Mouse (Mus musculus) CD4-positive, CD25-positive, alpha-beta regulatory T cell, adult 4 months (primary cell): Measurements from ENCODE around the gene Gpc6. TPM values are rescaled to one million over a fixed set of nuclear protein-coding genes. Genes with fewer than 3 reads are reported as not detected.

Source experiments
- ATAC-seq: one replicate; pipeline ENCODE4 v1.8.0; 2017
- polyA plus RNA-seq, 2 experiments: library from polyadenylated mRNA; unstranded; fragments of 100-300 nt; shearing (Covaris generic); gene quantifications; one replicate each; pipeline ENCODE4 v1.2.1; 2017

Gene Gpc6
- polyA plus RNA-seq, 2 experiments from 2014 or later, result 0.15 TPM; not detected in 1

DNA sequence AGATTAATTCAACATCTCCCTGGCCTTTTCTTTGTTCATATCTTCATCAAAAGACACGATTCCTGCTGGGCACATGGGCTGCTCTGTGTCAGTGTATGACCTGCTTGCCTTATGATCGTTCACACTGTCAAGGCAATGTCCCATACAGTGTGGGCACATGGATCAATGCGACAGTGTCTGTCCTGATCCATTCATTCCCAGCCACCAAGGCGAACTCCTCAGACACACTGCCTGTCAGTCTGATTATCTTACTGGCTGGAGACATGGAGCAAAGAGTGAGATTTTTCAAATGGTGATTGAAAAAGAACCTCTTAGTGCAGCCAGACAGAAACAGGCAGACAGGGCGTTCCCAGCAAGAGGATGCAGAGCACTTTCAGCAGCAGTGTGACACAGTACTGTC lies 143.1 kb downstream of the Gpc6 start:
- ATAC-seq, result no peak

GRCm38 (mm10) chr14:117070470-117071085 lies 145.5 kb downstream of the Gpc6 start:
- ATAC-seq, result no peak

GRCm38 (mm10) chr14:117093586-117093985 lies 168.5 kb downstream of the Gpc6 start:
- no peak for ATAC-seq

- no peak for ATAC-seq
Observed at GRCm38 (mm10) chr14:117106900-117107299, 181.8 kb downstream of the Gpc6 start.

GRCm38 (mm10) chr14:117113153-117113552 lies 188.0 kb downstream of the Gpc6 start:
- ATAC-seq, result no peak

GRCm38 (mm10) chr14:117122036-117122435 lies 196.9 kb downstream of the Gpc6 start:
- no peak for ATAC-seq

DNA sequence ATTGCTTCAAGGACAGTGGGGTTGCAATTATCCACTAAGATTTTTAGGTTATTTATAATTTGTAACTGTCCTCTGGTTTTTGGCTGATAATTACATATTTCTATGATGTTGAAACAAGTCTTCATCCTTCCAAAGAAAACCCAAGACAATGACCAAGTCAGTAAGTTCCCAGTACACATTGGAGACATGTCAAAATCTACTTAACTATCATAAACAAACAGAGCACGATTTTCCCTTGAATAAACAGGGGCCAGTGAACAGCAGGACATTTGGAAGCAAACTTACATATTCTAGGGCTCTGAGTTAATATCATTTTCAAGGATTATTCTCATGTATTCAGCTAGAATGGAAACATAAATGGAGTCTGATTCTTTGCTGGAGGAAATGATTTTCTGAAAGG lies 205.2 kb downstream of the Gpc6 start:
- ATAC-seq, result no peak

DNA sequence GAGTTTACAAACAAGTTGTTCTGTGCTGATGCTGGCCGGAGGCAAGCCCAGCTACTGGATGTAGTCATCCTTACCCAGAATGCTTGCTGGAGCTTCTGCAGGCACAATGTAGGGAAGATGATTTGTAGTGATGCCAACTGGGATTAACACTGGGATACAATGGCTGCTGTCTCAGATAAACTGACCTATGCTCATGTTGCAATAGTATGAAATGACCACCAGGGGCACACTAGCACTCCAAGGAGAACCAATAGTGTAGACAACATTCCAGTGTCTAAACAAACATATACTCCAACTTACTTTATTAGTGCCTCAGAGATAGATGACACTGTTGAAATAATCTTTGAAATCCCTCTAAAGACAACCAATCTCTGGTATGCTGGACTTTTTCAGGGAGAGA lies 206.2 kb downstream of the Gpc6 start:
- ATAC-seq, result no peak

GRCm38 (mm10) chr14:117141077-117141848 lies 216.1 kb downstream of the Gpc6 start:
- ATAC-seq, result no peak

GRCm38 (mm10) chr14:117146089-117146488 lies 221.0 kb downstream of the Gpc6 start:
- ATAC-seq, result no peak

DNA sequence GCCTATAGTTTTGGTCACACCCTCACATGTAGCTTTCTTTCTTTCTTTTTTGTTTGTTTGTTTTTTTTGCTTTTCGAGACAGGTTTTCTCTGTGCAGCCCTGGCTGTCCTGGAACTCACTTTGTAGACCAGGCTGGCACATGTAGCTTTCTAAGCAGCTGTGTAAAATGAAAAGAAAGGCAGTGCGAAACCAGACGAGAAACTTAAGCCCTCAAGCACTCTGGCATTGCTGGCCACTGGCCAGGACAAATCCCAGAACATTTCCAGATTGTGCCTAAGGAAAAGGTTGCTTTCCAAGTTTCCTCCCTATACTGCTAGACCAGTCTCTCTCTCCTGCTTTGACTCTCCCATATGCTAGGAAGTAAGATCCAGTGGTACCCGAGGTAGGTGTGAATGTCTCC lies 221.6 kb downstream of the Gpc6 start:
- ATAC-seq, result no peak

DNA sequence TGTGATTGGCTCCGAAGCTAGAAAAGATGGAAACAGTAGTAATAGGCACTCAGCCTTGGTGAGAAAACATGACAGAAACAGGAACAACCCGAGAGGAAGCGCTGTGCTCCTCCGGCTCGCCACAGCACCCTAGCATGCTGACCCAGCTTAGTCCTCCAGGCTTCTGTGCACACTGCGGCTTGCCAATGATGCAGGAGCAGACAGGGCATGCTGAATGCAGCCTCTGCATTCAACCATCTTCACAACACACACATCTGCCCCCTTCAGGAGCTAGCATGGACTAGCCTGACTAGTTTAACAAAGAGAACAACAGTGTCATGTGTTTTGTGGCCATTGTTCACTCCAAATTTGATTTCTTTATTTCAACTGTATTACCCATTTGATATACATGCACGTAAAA lies 226.5 kb downstream of the Gpc6 start:
- no peak for ATAC-seq

GRCm38 (mm10) chr14:117155884-117156465 lies 230.9 kb downstream of the Gpc6 start:
- no peak for ATAC-seq

DNA sequence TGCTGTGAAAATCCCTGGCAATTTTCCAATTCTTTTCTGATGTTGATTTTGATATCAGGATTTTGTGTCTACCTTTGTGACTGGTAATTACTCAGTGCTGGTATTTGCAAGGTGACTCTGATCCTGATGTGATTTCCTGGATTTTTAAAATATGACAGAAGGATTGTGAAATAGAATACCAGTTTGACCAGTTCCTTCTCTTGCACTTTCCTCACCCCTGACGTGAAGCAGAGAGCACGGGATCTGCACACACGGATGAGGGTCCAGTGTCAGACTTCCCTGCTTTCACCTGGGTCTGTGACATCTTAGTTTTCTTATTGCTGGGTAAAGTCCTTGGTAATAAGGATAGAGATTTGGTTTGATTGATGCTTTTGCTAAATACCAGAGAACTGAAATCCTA lies 232.3 kb downstream of the Gpc6 start:
- no peak for ATAC-seq

- ATAC-seq, result no peak
Observed at GRCm38 (mm10) chr14:117166350-117166749, 241.2 kb downstream of the Gpc6 start.

- no peak for ATAC-seq
Observed at GRCm38 (mm10) chr14:117193364-117193763, 268.2 kb downstream of the Gpc6 start.

- ATAC-seq, result no peak
Observed at GRCm38 (mm10) chr14:117202012-117202411, 276.9 kb downstream of the Gpc6 start.

DNA sequence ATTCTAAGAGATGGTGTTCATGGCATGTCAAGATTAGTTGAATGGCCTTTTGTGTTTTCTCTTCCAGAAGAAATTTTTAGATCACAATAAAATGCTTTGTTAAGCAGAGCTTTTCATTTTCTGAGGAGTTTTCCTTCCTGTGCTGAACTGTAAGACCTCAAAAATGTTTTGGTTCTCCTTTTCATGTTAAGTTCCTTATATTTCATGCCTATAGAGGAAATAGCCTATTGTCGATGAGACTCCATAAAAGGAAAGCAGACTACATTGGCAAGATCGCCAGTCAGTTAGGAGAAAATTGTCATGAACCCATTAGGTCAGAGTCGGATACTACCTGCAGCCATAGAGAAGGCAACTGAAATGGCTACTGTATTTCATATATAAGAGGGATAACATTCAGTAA lies 278.8 kb downstream of the Gpc6 start:
- ATAC-seq, result no peak

DNA sequence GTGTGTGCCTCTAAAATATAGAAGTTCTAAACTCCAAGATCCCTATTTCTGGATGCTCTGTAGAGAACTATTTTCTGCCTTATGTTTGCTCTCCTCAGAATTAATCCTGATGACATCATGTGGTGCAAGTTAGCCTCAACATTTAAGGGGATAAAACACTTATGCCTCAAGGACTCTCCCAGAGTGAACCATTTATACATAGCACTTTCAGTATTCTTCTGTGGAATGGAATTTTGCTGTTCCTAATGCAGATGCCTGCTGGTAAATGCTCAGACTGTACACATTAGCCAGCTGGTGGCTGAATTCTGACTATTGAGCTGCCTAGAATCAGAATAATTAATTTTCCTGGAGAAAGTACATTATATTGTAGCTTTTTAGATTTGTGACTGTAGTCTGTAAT lies 289.3 kb downstream of the Gpc6 start:
- ATAC-seq, result no peak

DNA sequence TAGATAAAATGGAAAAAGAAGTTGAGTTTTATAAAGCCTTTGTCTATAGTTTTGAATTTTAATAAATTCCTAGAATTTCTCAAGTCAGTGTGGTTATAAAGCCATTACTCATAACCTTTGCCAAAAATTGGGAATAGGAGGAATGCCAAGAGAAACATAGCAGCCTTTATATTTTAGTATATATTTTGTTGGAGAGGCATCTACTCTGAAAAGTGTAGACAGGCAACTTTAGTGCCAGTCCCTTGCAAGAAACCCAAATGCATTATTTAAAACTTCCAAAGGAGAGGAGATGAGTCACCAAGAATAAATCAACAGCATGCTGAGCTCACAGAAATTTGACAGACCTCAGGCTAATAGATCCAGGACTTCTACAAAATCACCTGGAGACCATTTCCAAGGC lies 301.8 kb downstream of the Gpc6 start:
- no peak for ATAC-seq

DNA sequence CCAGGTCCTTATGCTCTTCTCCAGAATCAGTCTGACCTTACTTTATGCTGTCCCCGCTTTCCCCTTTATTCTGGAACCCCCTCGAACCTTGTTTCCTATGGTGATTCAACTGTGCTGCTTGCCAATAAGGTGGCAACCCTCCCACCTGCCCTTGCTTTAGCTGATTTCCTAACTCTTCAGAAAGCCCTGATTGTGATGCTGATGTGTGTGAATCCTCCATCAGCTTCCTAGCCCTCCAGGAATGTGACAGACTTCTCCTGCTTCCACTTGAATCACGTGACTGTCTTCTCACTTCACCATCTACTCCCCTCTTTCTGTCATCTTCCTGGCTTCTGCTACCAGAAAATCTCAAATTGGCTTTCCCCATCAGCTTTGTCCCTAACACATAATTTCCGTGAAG lies 305.4 kb downstream of the Gpc6 start:
- no peak for ATAC-seq

- ATAC-seq, result no peak
Observed at GRCm38 (mm10) chr14:117238226-117238625, 313.1 kb downstream of the Gpc6 start.

- no peak for ATAC-seq
Observed at GRCm38 (mm10) chr14:117239694-117240427, 314.7 kb downstream of the Gpc6 start.
